Mouse (Mus musculus): ENCODE measurements around the gene Slc38a8. TPM values are rescaled to one million over a fixed set of nuclear protein-coding genes. Genes with fewer than 3 reads are reported as not detected.

Gene Slc38a8
- polyA plus RNA-seq, 1 experiment, result 0.13 TPM

DNA sequence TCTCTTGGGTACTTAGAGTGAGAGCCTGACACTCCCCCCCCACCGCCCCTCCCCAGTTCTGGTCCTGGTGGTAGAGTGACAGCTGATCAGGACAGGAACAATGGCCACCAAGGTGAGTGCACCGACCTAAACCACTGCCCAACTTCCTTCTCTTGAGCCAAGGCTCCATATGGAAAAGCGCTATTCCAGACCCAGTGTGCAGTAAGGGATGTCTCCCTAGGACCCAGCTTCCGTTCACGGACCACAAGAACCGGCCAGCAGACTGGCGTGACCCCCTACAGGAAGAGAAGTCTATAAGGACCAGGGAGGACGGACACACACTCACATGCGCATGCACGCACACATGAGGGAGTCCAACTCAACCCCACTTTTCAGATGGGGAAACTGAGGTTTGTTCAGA is 65.2 kb downstream of the Slc38a8 start:
- WGBS, result 66% methylated on average over 10 of the region's 10 CpGs
- no peak overlapping the region for H3K4me3 ChIP-seq (ENCODE audit: extremely low read depth, insufficient read depth, insufficient read length)
- TF ChIP-seq POLR2A (IDR thresholded peaks at IDR 0.05; ENCODE audit: low read depth, low read length) (no peak), CTCF (IDR thresholded peaks at IDR 0.05; ENCODE audit: extremely low read depth, insufficient read depth, insufficient read length, insufficient replicate concordance) (no peak)
- no peak for DNase-seq (ENCODE audit: low read depth in 1 of 2, low spot score in 2 of 2)
- 0 out of 2 replicates have a peak overlapping the region, but pooled peaks have one; percentile 34 for H3K27ac ChIP-seq (ENCODE audit: insufficient read depth, low read length)
- H3K36me3 ChIP-seq (ENCODE audit: control insufficient read depth, insufficient read depth, low read length), result no peaks in the 10 kb centered on the region
- H3K27me3 ChIP-seq (ENCODE audit: control insufficient read depth, insufficient read depth, low read length), result no peaks in the 10 kb centered on the region
- H3K4me1 ChIP-seq (ENCODE audit: control insufficient read depth, insufficient read depth, insufficient read length), result peaks cover 23% of the 10 kb centered on the region

DNA sequence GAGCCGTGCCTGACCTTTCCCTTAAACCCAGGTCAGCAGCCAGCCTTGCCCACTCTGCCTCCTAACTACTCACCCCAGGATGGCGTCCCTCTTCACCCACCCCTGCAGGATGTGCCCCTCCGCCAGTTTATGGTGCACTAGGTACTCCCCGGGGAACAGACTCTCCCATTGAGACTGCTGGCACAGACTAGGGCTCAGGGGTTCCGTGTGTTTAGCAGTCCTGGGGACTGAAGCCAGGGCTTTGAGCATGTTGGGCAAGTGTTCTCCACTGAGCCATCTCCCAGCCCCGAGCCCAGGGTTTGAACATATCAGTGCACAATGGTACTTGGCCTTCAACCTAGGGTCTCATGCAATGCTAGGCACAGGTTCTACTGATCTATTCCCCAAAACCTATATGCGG is 66.0 kb downstream of the Slc38a8 start:
- 58% methylated on average over 7 of the region's 7 CpGs for WGBS
- Histone ChIP-seq H3K27ac (ENCODE audit: insufficient read depth, low read length) (no peak overlapping the region), H3K4me3 (ENCODE audit: extremely low read depth, insufficient read depth, insufficient read length) (no peak overlapping the region), H3K27me3 (ENCODE audit: control insufficient read depth, insufficient read depth, low read length) (no peaks in the 10 kb centered on the region), H3K4me1 (ENCODE audit: control insufficient read depth, insufficient read depth, insufficient read length) (peaks cover 18% of the 10 kb centered on the region), H3K36me3 (ENCODE audit: control insufficient read depth, insufficient read depth, low read length) (no peaks in the 10 kb centered on the region)
- no peak for TF ChIP-seq CTCF (IDR thresholded peaks at IDR 0.05; ENCODE audit: extremely low read depth, insufficient read depth, insufficient read length, insufficient replicate concordance)
- no peak for TF ChIP-seq POLR2A (IDR thresholded peaks at IDR 0.05; ENCODE audit: low read depth, low read length)
- no peak for DNase-seq (ENCODE audit: low read depth in 1 of 2, low spot score in 2 of 2)

DNA sequence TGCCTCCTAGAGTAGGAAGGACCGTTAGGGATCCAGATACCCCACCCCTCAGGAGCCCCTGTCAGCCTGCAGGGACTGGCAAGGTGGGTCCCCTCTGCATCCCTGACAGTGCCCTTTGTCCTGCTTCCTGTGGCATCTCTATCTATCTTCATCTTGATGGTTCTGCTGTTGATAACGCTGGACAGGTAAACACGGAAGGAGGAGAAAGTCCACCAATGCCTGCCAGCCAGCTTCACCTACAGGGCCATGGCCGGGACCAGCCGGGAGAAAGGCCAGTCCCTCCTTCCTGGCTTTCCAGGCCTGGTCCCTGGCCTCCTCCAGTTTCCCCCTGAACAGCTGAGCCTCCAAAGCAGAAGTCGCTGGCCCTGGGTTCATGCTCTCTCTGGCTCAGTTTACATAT is 66.9 kb downstream of the Slc38a8 start:
- Histone ChIP-seq H3K4me1 (ENCODE audit: control insufficient read depth, insufficient read depth, insufficient read length) (peaks cover 18% of the 10 kb centered on the region), H3K36me3 (ENCODE audit: control insufficient read depth, insufficient read depth, low read length) (no peaks in the 10 kb centered on the region), H3K27ac (ENCODE audit: insufficient read depth, low read length) (no peak overlapping the region), H3K4me3 (ENCODE audit: extremely low read depth, insufficient read depth, insufficient read length) (no peak overlapping the region), H3K27me3 (ENCODE audit: control insufficient read depth, insufficient read depth, low read length) (no peaks in the 10 kb centered on the region)
- WGBS, result 83% methylated on average over 6 of the region's 6 CpGs
- TF ChIP-seq CTCF (IDR thresholded peaks at IDR 0.05; ENCODE audit: extremely low read depth, insufficient read depth, insufficient read length, insufficient replicate concordance) (no peak), POLR2A (IDR thresholded peaks at IDR 0.05; ENCODE audit: low read depth, low read length) (no peak)
- DNase-seq (ENCODE audit: low read depth in 1 of 2, low spot score in 2 of 2), result no peak

DNA sequence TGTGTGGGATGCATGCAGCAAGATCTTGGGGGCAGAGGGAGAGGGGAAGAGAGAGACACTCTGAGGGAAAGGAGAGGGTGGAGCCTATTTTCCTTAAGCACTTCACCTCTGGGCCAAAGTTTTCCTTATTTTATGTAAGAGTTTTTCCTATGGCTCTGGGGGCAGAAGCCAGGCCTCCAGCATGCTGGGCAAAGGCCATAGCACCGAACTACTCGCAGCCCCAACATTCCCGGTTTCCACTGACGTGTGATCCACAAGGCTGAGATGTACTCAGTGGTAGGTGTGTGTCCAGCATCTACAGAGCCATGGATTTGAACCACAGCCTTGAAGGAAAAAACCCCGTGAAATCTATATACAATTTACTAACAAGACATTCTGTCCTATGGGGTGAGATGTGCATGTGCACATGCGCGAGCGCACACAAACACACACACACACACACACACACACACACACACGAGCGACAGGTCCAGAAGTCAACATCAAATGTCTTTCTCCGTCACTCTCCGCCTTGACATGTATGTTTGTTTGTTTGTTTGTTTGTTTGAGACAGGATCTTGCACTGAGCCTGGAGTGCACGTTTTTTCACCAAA is 67.8 kb downstream of the Slc38a8 start, which contains the start of gene Osgin1:
Gene Osgin1, plus strand, starts transcription at position 543 of the 593 bp plus-strand sequence.
- DNase-seq (ENCODE audit: low read depth in 1 of 2, low spot score in 2 of 2), result no peak
- H3K27me3 ChIP-seq (ENCODE audit: control insufficient read depth, insufficient read depth, low read length), result no peaks in the 10 kb centered on the region
- no peaks in the 10 kb centered on the region for H3K36me3 ChIP-seq (ENCODE audit: control insufficient read depth, insufficient read depth, low read length)
- no peak within 1 kb of the TSS for H3K27ac ChIP-seq (ENCODE audit: insufficient read depth, low read length)
- no peak within 1 kb of the TSS for H3K4me3 ChIP-seq (ENCODE audit: extremely low read depth, insufficient read depth, insufficient read length)
- 92% methylated on average over 13 of the region's 13 CpGs for WGBS
- TF ChIP-seq POLR2A (IDR thresholded peaks at IDR 0.05; ENCODE audit: low read depth, low read length) (no peak), CTCF (IDR thresholded peaks at IDR 0.05; ENCODE audit: extremely low read depth, insufficient read depth, insufficient read length, insufficient replicate concordance) (no peak)
- peaks cover 23% of the 10 kb centered on the region for H3K4me1 ChIP-seq (ENCODE audit: control insufficient read depth, insufficient read depth, insufficient read length)

DNA sequence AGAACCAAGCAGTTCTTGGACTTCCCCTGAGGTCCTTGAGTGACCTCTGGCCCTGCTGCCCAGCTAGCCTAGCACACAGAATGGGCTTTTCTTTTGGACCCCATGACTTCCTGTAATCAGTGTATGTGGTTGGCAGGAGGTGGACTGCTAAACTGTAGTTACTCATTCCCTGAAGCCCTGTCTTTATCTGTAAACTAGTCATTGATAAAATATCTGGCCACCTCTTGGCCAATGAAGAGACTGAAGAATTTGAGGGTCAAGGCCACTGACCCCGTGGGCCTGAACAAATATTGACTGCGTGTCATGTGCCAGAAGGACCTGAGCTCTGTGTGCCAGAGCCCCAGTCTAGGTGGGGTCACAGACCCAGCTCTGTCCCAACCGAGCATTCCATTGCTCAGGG is 69.1 kb downstream of the Slc38a8 start:
- Histone ChIP-seq H3K4me1 (ENCODE audit: control insufficient read depth, insufficient read depth, insufficient read length) (peaks cover 31% of the 10 kb centered on the region), H3K4me3 (ENCODE audit: extremely low read depth, insufficient read depth, insufficient read length) (no peak overlapping the region), H3K36me3 (ENCODE audit: control insufficient read depth, insufficient read depth, low read length) (no peaks in the 10 kb centered on the region), H3K27me3 (ENCODE audit: control insufficient read depth, insufficient read depth, low read length) (no peaks in the 10 kb centered on the region), H3K27ac (ENCODE audit: insufficient read depth, low read length) (no peak overlapping the region)
- DNase-seq (ENCODE audit: low read depth in 1 of 2, low spot score in 2 of 2), result no peak
- 95% methylated on average over 3 of the region's 3 CpGs for WGBS
- TF ChIP-seq POLR2A (IDR thresholded peaks at IDR 0.05; ENCODE audit: low read depth, low read length) (no peak), CTCF (IDR thresholded peaks at IDR 0.05; ENCODE audit: extremely low read depth, insufficient read depth, insufficient read length, insufficient replicate concordance) (no peak)

DNA sequence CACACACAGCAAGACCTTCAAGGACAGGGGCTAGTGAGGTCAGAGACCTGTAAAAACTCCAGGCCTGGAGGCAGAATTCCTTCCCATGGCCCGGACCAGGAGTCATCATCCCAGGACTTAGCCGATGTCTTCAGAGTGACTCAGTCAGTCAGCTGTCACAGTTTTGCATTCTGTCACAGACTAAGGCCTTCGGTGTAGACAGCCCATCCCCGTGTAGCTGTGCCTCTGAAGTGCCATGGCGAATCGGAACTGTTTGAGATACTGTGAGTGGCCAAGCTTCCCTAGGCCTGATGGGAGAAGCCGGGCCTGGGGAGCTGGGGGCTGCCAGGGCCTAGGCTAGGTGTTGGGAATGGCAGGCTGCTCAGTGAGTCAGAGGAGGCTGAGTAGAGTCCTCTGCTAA is 70.8 kb downstream of the Slc38a8 start:
- Histone ChIP-seq H3K4me1 (ENCODE audit: control insufficient read depth, insufficient read depth, insufficient read length) (peaks cover 32% of the 10 kb centered on the region), H3K27ac (ENCODE audit: insufficient read depth, low read length) (no peak overlapping the region), H3K27me3 (ENCODE audit: control insufficient read depth, insufficient read depth, low read length) (no peaks in the 10 kb centered on the region), H3K36me3 (ENCODE audit: control insufficient read depth, insufficient read depth, low read length) (no peaks in the 10 kb centered on the region), H3K4me3 (ENCODE audit: extremely low read depth, insufficient read depth, insufficient read length) (no peak overlapping the region)
- TF ChIP-seq CTCF (IDR thresholded peaks at IDR 0.05; ENCODE audit: extremely low read depth, insufficient read depth, insufficient read length, insufficient replicate concordance) (no peak), POLR2A (IDR thresholded peaks at IDR 0.05; ENCODE audit: low read depth, low read length) (no peak)
- DNase-seq (ENCODE audit: low read depth in 1 of 2, low spot score in 2 of 2), result no peak
- WGBS, result 95% methylated on average over 7 of the region's 7 CpGs

DNA sequence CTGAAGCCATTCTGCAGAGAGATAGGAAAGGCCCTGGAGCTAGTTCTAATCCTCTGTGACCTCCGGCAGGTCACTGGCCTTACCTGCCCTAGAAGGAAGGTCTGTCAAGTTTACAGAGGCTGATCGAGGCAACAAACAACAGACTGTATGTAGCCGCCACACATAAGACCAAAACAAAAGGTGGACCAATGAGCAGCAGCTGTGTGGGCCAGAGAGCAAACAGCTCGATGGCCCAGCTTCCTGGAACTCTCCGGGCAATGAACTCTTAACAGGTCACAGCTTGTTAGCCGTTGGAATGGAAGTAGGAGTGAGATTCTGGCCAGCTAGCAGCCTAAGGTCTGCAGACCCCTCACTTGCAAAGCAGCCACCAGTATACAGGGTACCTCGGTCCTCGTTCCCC is 71.2 kb downstream of the Slc38a8 start:
- no peaks in the 10 kb centered on the region for H3K36me3 ChIP-seq (ENCODE audit: control insufficient read depth, insufficient read depth, low read length)
- TF ChIP-seq CTCF (IDR thresholded peaks at IDR 0.05; ENCODE audit: extremely low read depth, insufficient read depth, insufficient read length, insufficient replicate concordance) (no peak), POLR2A (IDR thresholded peaks at IDR 0.05; ENCODE audit: low read depth, low read length) (no peak)
- DNase-seq (ENCODE audit: low read depth in 1 of 2, low spot score in 2 of 2), result no peak
- H3K4me3 ChIP-seq (ENCODE audit: extremely low read depth, insufficient read depth, insufficient read length), result no peak overlapping the region
- no peak overlapping the region for H3K27ac ChIP-seq (ENCODE audit: insufficient read depth, low read length)
- H3K27me3 ChIP-seq (ENCODE audit: control insufficient read depth, insufficient read depth, low read length), result no peaks in the 10 kb centered on the region
- H3K4me1 ChIP-seq (ENCODE audit: control insufficient read depth, insufficient read depth, insufficient read length), result peaks cover 33% of the 10 kb centered on the region
- 89% methylated on average over 8 of the region's 8 CpGs for WGBS

Other genes starting within 250 kb of the Slc38a8 start
- gene Hsbp1, start 157.2 kb downstream of the Slc38a8 start, polyA plus RNA-seq (2012; rRNA removed), result 39.1 and 57.8 TPM in 2 replicates
- 17.8 and 23.6 TPM in 2 replicates for gene Mlycd, start 106.8 kb downstream of the Slc38a8 start, polyA plus RNA-seq (2012; rRNA removed)
- 15.6 and 20.7 TPM in 2 replicates for gene Osgin1, start 67.6 kb downstream of the Slc38a8 start, polyA plus RNA-seq (2012; rRNA removed)
- 0.23 and 0.27 TPM in 2 replicates for gene Necab2, start 55.0 kb downstream of the Slc38a8 start, polyA plus RNA-seq (2012; rRNA removed)
- gene Mbtps1, start 57.0 kb upstream of the Slc38a8 start, polyA plus RNA-seq (2012; rRNA removed), result 40.5 and 48.5 TPM in 2 replicates
- 29.9 and 39.7 TPM in 2 replicates for gene Hsdl1, start 73.5 kb upstream of the Slc38a8 start, polyA plus RNA-seq (2012; rRNA removed)
- not detected in 2 replicates for gene Dnaaf1, start 73.5 kb upstream of the Slc38a8 start, polyA plus RNA-seq (2012; rRNA removed)
- 28.7 and 37.1 TPM in 2 replicates for gene Taf1c, start 103.5 kb upstream of the Slc38a8 start, polyA plus RNA-seq (2012; rRNA removed)
- gene Adad2, start 111.0 kb upstream of the Slc38a8 start, polyA plus RNA-seq (2012; rRNA removed), result not detected in 2 replicates
- gene Kcng4, start 134.0 kb upstream of the Slc38a8 start, polyA plus RNA-seq (2012; rRNA removed), result 0.13 and 0.16 TPM in 2 replicates
- 5.8 and 11.8 TPM in 2 replicates for gene Wfdc1, start 164.7 kb upstream of the Slc38a8 start, polyA plus RNA-seq (2012; rRNA removed)
- gene Atp2c2, start 198.3 kb upstream of the Slc38a8 start, polyA plus RNA-seq (2012; rRNA removed), result 0.28 and 0.36 TPM in 2 replicates